Mouse (Mus musculus) testis, adult 2 months (tissue): ENCODE measurements at regions not wholly inside any gene's neighbourhood (a gene's known extent, or its start where the extent isn't known, plus 50 kb on each side); places are given as distances from the start of the nearest gene placed in this dataset.

Source experiments
- H3K27ac ChIP-seq: fragments of 200-500 bp; 2 replicates; pipeline ENCODE4 v1.5.1; 2012; ENCODE audit warnings: low read depth, low read length; ENCODE audit not compliant: control insufficient read depth, insufficient read depth
- H3K27me3 ChIP-seq: fragments of 200-500 bp; 2 replicates; pipeline ENCODE4 v1.6.1; 2012; ENCODE audit warnings: mild to moderate bottlenecking, low read length, moderate library complexity; ENCODE audit not compliant: control insufficient read depth, insufficient read depth
- H3K36me3 ChIP-seq: fragments of 200-500 bp; 2 replicates; pipeline ENCODE4 v1.6.1; 2012; ENCODE audit warnings: mild to moderate bottlenecking, low read length; ENCODE audit not compliant: control insufficient read depth, insufficient read depth
- H3K4me1 ChIP-seq: fragments of 200-500 bp; 2 replicates; pipeline ENCODE4 v1.6.1; 2012; ENCODE audit warnings: low read length; ENCODE audit not compliant: control insufficient read depth, insufficient read depth
- H3K4me3 ChIP-seq: fragments of 200-500 bp; 2 replicates; pipeline ENCODE4 v1.5.1; 2012; ENCODE audit warnings: low read depth, mild to moderate bottlenecking, low read length, moderate library complexity, mixed read lengths; ENCODE audit not compliant: control insufficient read depth
- CTCF ChIP-seq: fragments of 200-500 bp; IDR thresholded peaks from 2 replicates; pipeline ENCODE4 v1.5.1; 2012; ENCODE audit warnings: low read depth, mild to moderate bottlenecking, inconsistent platforms, low read length, moderate library complexity; ENCODE audit not compliant: control insufficient read depth, insufficient read depth, insufficient replicate concordance
- POLR2A ChIP-seq: fragments of 200-500 bp; IDR thresholded peaks from 2 replicates; pipeline ENCODE4 v1.6.1; 2012; ENCODE audit warnings: low read depth, mild to moderate bottlenecking, inconsistent platforms, low read length, moderate library complexity; ENCODE audit not compliant: control insufficient read depth

DNA sequence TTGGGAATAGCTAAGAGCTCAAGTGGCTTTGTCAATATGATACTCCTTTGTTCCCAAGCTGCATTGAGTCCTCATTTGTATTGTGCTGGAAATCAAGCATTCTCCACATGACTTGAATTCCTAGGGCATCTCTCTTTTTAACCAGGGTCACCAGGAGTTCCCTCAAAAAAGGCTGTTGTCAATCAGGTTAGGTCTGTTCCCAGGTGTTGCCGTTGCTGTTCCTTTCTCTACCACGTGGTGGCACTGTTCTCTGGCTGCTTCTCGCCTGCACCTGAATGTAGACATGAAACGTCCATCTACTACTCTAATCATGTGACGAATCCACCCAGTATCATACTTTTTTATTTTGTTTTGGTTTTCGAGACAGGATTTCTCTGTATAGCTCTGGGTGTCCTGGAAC lies 118.3 kb downstream of the S1pr1 start:
- H3K27ac ChIP-seq: no peak overlapping the region
- no peaks in the 10 kb centered on the region for H3K4me1 ChIP-seq
- no peak overlapping the region for H3K4me3 ChIP-seq
- no peaks in the 10 kb centered on the region for H3K36me3 ChIP-seq
- H3K27me3 ChIP-seq: no peaks in the 10 kb centered on the region
- TF ChIP-seq POLR2A (no peak), CTCF (peak; percentile 90; the same call in 1 of the 2 replicates)

- H3K27ac ChIP-seq: no peak overlapping the region
Observed at GRCm38 (mm10) chr3:115590716-115591115, 124.2 kb downstream of the S1pr1 start.

GRCm38 (mm10) chr3:115588585-115588984 lies 126.3 kb downstream of the S1pr1 start:
- no peak overlapping the region for H3K27ac ChIP-seq
- TF ChIP-seq CTCF: no peak
- no peak for TF ChIP-seq POLR2A
- H3K36me3 ChIP-seq: no peaks in the 10 kb centered on the region
- H3K4me1 ChIP-seq: no peaks in the 10 kb centered on the region
- H3K27me3 ChIP-seq: no peaks in the 10 kb centered on the region
- H3K4me3 ChIP-seq: no peak overlapping the region

More at GRCm38 (mm10) chr3:115590716-115591115, 124.2 kb downstream of the S1pr1 start:
- no peaks in the 10 kb centered on the region for H3K4me1 ChIP-seq
- no peak overlapping the region for H3K4me3 ChIP-seq
- no peak for TF ChIP-seq POLR2A
- TF ChIP-seq CTCF: no peak
- H3K27me3 ChIP-seq: no peaks in the 10 kb centered on the region
- H3K36me3 ChIP-seq: no peaks in the 10 kb centered on the region

GRCm38 (mm10) chr3:115580131-115580932 lies 134.5 kb downstream of the S1pr1 start:
- no peak overlapping the region for H3K27ac ChIP-seq
- H3K4me3 ChIP-seq: no peak overlapping the region
- H3K27me3 ChIP-seq: no peaks in the 10 kb centered on the region
- no peaks in the 10 kb centered on the region for H3K4me1 ChIP-seq
- TF ChIP-seq CTCF (no peak), POLR2A (no peak)
- H3K36me3 ChIP-seq: no peaks in the 10 kb centered on the region

DNA sequence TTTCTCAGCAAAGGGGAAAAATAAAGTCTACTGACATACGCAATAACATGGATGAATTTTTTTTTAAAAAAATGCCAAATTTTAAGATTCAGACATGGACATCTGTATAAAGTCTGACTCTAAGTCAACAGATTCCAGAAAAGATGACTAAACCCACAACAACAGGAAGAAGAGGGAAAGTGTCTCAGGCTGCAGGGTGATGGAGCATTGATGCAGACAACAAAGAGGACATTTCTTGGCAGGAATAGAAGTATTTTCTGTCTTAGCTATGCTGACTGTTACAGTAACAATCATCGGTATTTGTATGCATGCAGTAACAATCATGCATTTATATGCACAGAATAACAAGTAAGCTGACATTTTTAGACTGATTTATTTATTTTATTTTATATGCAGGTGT lies 139.5 kb downstream of the S1pr1 start:
- Histone ChIP-seq H3K27ac (no peak overlapping the region), H3K4me3 (no peak overlapping the region), H3K27me3 (no peaks in the 10 kb centered on the region), H3K36me3 (no peaks in the 10 kb centered on the region), H3K4me1 (no peaks in the 10 kb centered on the region)
- TF ChIP-seq CTCF: no peak
- TF ChIP-seq POLR2A: no peak

GRCm38 (mm10) chr3:115562735-115563134 lies 152.1 kb downstream of the S1pr1 start:
- no peak overlapping the region for H3K27ac ChIP-seq
- no peaks in the 10 kb centered on the region for H3K4me1 ChIP-seq
- TF ChIP-seq CTCF (no peak), POLR2A (no peak)
- no peaks in the 10 kb centered on the region for H3K27me3 ChIP-seq
- H3K36me3 ChIP-seq: no peaks in the 10 kb centered on the region
- no peak overlapping the region for H3K4me3 ChIP-seq

DNA sequence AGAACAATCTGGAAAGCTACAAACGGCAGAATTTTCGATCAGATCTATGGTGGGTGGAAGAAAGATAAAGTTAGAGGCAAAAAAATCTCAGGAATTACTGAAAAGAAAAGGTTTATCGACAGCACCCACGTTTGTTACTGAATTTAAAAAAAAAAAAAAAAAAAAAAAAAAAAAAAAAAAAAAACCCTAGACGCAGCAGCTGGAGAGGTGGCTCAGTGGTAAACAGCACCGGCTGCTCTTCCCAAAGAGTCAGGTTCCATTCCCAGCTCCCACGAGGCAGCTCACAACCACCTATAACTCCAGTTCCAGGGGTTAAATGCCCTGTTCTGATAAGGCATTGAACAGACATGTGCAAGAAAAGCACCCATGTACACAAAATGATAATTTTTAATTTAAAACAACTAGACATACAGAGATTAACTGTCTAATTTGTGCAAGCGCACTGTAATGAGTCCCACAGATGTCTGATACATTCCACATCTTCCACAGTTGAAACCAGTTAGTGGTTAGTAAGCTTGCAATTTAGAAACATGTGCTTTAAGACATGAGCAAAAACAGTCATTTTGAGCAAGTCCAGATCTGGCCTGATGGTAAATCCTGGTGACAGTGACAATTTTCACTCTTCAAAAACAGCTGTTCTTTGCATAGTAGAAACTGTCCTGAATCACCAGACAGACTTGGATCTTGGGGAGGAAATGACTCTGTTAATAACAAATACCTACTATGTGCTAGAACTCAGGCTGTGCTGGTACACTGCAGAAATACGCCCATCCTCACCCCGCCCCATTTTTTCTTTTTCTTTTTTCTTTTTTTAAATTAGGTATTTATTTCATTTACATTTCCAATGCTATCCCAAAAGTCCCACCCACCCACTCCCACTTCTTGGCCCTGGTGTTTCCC lies 159.8 kb downstream of the S1pr1 start:
- Histone ChIP-seq H3K27ac (no peak overlapping the region), H3K27me3 (no peaks in the 10 kb centered on the region), H3K4me1 (no peaks in the 10 kb centered on the region; the same call in 1 of the 2 replicates), H3K4me3 (no peak overlapping the region), H3K36me3 (no peaks in the 10 kb centered on the region)
- TF ChIP-seq POLR2A: no peak
- TF ChIP-seq CTCF: no peak
